Mouse (Mus musculus): Measurements from ENCODE around the gene Ston2. TPM values are rescaled to one million over a fixed set of nuclear protein-coding genes. Genes with fewer than 3 reads are reported as not detected.

Gene Ston2
- polyA plus RNA-seq (2017; shearing (Covaris generic)) = 1 to 10 TPM; 1.1 to 1.6 TPM

DNA sequence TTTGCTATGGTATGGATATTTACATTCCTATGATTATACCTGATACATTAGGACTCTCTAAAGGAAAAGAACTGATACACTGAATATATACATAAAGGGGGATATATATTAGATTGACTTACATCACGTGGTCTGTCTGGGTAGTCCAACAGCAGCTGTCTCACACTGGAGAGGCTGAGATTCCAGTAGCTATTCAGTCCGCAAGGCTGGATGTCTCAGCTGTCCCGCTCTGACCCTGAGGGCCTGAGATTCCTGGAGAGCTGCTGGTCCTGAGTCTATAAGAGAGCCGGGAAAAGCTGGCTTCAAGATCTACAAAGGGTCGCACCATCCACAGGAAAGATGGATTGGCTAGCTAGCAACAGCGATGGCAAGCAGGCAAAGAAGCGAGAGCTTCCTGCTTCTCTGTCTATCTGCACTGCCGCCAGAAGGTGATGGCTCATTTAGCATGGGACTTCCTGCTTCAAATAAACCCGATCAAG, at the start of gene Ston2:
Ston2 (minus strand) TSS at position 429 of the 479 bp plus-strand sequence.

DNA sequence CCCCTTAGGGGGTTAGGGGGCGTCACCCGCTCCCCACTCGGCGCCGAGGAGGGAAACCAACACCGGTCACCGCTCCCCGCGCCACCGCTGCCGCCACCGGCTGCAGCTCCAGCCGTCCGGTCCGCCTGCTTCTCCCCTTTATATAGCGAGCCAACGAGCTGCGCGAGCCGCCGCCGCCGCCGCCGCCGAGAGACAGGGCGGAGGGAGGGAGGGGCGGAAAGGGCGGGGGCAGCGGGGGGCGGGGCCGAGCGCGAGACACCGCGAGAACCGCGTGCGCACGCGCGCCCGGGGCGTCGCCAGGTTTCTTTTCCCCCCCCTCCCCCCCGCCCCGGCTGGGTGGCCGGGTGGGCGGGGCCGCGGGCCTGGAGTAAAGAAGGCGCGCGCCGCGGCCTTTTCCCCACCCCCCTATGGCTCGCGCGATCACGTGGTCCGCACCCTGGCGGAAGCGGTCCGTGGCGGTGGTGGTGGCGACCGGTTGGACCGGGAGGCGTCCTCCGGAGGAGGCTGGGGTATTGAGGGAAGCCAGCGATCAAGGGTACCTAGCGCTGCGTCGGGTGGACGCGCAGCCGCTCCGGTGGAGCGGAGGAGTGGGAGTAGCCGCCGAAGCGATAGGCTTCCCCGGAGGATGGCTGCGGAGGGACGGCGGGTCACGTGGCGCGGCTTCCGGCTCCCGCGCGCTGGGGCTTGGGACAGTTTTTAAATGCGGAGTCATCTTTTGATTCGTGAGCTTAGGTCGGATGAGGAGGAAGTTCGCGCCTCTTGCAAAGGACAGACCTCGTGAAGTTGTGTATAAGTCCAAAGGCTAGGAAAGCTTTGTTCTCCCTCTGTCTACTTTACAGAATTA, 198.1 kb downstream of the Ston2 start, which contains the start of gene Gtf2a1:
Gtf2a1 (minus strand) TSS at position 641 of the 844 bp plus-strand sequence.

Other genes starting within 250 kb of the Ston2 start
- 10 to 100 TPM; 28.6 to 36.0 TPM for gene Gtf2a1, start 197.9 kb downstream of the Ston2 start, polyA plus RNA-seq (2017; shearing (Covaris generic))
- 10 to 100 TPM; 75.7 to 77.5 TPM for gene Sel1l, start 60.8 kb upstream of the Ston2 start, polyA plus RNA-seq (2017; shearing (Covaris generic))

All from inflammation-experienced regulatory T-cells (primary cell).